Mouse (Mus musculus): ENCODE results near the gene Kcnq5. TPM values are rescaled to one million over a fixed set of nuclear protein-coding genes. Genes with fewer than 3 reads are reported as not detected.

Kcnq5 gene
- polyA plus RNA-seq, 1 experiment from 2014 or later = 5.3 TPM

DNA sequence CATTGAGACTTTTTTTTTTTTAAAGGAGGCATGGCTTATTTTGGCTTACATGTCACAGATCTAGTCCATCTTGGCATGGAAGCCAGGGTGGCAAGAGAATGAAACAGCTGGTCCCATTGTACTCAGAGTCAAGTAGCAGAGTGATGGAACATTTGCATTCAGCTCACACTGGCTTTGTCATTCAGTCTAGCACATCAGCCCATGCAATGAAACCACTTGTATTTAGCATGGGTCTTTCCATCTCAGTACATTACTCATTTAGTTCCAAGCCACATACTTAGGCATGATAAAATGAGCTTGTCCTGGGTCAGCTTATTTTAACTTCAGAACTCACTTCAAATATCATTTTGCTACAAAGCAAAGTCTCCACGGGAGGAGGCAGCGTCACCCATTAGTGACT, 156.7 kb downstream of the Kcnq5 start:
- 75% methylated on average over 2 of the region's 2 CpGs for WGBS (ENCODE audit: insufficient replicate concordance)

GRCm38 (mm10) chr1:21804477-21804866, 157.3 kb downstream of the Kcnq5 start:
- no peak overlapping the region for H3K9ac ChIP-seq (ENCODE audit: low read depth, low read length)
- H3K27ac ChIP-seq (ENCODE audit: low read depth, low read length) = no peak overlapping the region
- H3K9me3 ChIP-seq (replicated peaks; ENCODE audit: control insufficient read depth, low read length) = no peaks in the 10 kb centered on the region
- no peak overlapping the region for H3K4me2 ChIP-seq
- WGBS (ENCODE audit: insufficient replicate concordance) = 80% methylated on average over 2 of the region's 2 CpGs
- ATAC-seq (replicated peaks; ENCODE audit: insufficient number of reproducible peaks, low FRiP score, low TSS enrichment) = no peak
- peaks cover 4% of the 10 kb centered on the region; the same call in 1 of the 2 replicates for H3K4me1 ChIP-seq (ENCODE audit: control insufficient read depth, insufficient read depth, low read length)
- H3K27me3 ChIP-seq (ENCODE audit: control insufficient read depth, insufficient read depth, low read length) = no peaks in the 10 kb centered on the region
- no peaks in the 10 kb centered on the region for H3K36me3 ChIP-seq (ENCODE audit: control insufficient read depth, insufficient read depth, low read length)
- no peak overlapping the region for H3K4me3 ChIP-seq (ENCODE audit: low read depth, low read length)

More for the DNA sequence above, 156.7 kb downstream of the Kcnq5 start:
- H3K9ac ChIP-seq (ENCODE audit: low read depth, low read length) = no peak overlapping the region
- no peak overlapping the region for H3K27ac ChIP-seq (ENCODE audit: low read depth, low read length)
- H3K4me2 ChIP-seq = no peak overlapping the region
- H3K4me3 ChIP-seq (ENCODE audit: low read depth, low read length) = no peak overlapping the region
- no peak for ATAC-seq (replicated peaks; ENCODE audit: insufficient number of reproducible peaks, low FRiP score, low TSS enrichment)
- no peaks in the 10 kb centered on the region for H3K36me3 ChIP-seq (ENCODE audit: control insufficient read depth, insufficient read depth, low read length)
- H3K27me3 ChIP-seq (ENCODE audit: control insufficient read depth, insufficient read depth, low read length) = no peaks in the 10 kb centered on the region
- H3K9me3 ChIP-seq (replicated peaks; ENCODE audit: control insufficient read depth, low read length) = no peaks in the 10 kb centered on the region
- peaks cover 4% of the 10 kb centered on the region; the same call in 1 of the 2 replicates for H3K4me1 ChIP-seq (ENCODE audit: control insufficient read depth, insufficient read depth, low read length)

GRCm38 (mm10) chr1:21803751-21804476, 157.8 kb downstream of the Kcnq5 start:
- Histone ChIP-seq H3K9ac (ENCODE audit: low read depth, low read length) (no peak overlapping the region), H3K27me3 (ENCODE audit: control insufficient read depth, insufficient read depth, low read length) (no peaks in the 10 kb centered on the region), H3K4me3 (ENCODE audit: low read depth, low read length) (no peak overlapping the region), H3K4me2 (no peak overlapping the region), H3K36me3 (ENCODE audit: control insufficient read depth, insufficient read depth, low read length) (no peaks in the 10 kb centered on the region), H3K27ac (ENCODE audit: low read depth, low read length) (no peak overlapping the region), H3K9me3 (replicated peaks; ENCODE audit: control insufficient read depth, low read length) (no peaks in the 10 kb centered on the region), H3K4me1 (ENCODE audit: control insufficient read depth, insufficient read depth, low read length) (no peaks in the 10 kb centered on the region)
- no peak for ATAC-seq (replicated peaks; ENCODE audit: insufficient number of reproducible peaks, low FRiP score, low TSS enrichment)
- WGBS (ENCODE audit: insufficient replicate concordance) = 70% methylated on average over 5 of the region's 5 CpGs

DNA sequence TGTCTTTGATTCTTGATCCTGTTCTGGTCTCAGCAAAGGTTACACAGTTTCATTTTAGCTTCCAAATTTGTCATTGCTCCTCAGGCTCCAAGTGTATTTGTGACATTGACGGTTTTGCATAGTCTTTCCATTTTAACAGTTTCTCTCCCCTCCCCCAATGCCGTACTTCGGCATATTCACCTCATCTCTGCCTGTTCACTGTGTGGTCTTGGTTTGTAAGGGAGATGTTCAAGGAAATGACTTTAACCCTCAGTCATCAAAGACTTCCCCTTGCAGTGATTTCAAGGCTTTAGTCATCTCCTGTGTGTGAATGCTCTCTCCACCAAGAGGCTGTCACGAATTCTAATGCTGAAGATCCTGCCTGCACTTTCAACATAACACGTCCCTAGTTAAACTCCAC, 181.0 kb downstream of the Kcnq5 start:
- no peak overlapping the region for H3K4me3 ChIP-seq (ENCODE audit: low read depth, low read length)
- H3K9ac ChIP-seq (ENCODE audit: low read depth, low read length) = no peak overlapping the region
- no peaks in the 10 kb centered on the region for H3K36me3 ChIP-seq (ENCODE audit: control insufficient read depth, insufficient read depth, low read length)
- 65% methylated on average over 5 of the region's 5 CpGs for WGBS (ENCODE audit: insufficient replicate concordance)
- H3K27ac ChIP-seq (ENCODE audit: low read depth, low read length) = no peak overlapping the region
- no peaks in the 10 kb centered on the region for H3K27me3 ChIP-seq (ENCODE audit: control insufficient read depth, insufficient read depth, low read length)
- H3K4me1 ChIP-seq (ENCODE audit: control insufficient read depth, insufficient read depth, low read length) = no peaks in the 10 kb centered on the region
- H3K9me3 ChIP-seq (replicated peaks; ENCODE audit: control insufficient read depth, low read length) = no peaks in the 10 kb centered on the region
- ATAC-seq (replicated peaks; ENCODE audit: insufficient number of reproducible peaks, low FRiP score, low TSS enrichment) = no peak
- H3K4me2 ChIP-seq = no peak overlapping the region

DNA sequence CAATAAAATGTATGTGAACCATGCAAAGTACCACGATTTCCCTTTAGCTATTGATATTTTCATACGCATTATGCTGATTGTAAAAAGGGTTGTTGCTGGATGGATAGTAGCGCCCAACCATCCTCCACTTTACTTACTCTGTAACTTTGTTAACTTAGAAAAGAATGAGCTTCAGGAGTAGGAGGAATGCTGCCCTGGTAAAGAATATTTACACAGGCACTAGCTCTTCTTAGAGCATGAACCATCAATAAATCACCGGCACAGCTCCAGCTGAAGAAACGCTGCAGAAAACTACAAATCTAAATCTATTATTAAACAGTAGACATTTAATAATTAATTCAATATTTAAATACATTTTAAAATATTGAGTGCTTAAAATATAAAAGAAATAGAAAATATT, 184.2 kb downstream of the Kcnq5 start:
- Histone ChIP-seq H3K27ac (ENCODE audit: low read depth, low read length) (no peak overlapping the region), H3K4me3 (ENCODE audit: low read depth, low read length) (no peak overlapping the region), H3K27me3 (ENCODE audit: control insufficient read depth, insufficient read depth, low read length) (no peaks in the 10 kb centered on the region), H3K9ac (ENCODE audit: low read depth, low read length) (no peak overlapping the region), H3K9me3 (replicated peaks; ENCODE audit: control insufficient read depth, low read length) (no peaks in the 10 kb centered on the region), H3K4me2 (no peak overlapping the region), H3K36me3 (ENCODE audit: control insufficient read depth, insufficient read depth, low read length) (no peaks in the 10 kb centered on the region), H3K4me1 (ENCODE audit: control insufficient read depth, insufficient read depth, low read length) (no peaks in the 10 kb centered on the region)
- no peak for ATAC-seq (replicated peaks; ENCODE audit: insufficient number of reproducible peaks, low FRiP score, low TSS enrichment)
- WGBS (ENCODE audit: insufficient replicate concordance) = 87% methylated on average over 5 of the region's 5 CpGs

DNA sequence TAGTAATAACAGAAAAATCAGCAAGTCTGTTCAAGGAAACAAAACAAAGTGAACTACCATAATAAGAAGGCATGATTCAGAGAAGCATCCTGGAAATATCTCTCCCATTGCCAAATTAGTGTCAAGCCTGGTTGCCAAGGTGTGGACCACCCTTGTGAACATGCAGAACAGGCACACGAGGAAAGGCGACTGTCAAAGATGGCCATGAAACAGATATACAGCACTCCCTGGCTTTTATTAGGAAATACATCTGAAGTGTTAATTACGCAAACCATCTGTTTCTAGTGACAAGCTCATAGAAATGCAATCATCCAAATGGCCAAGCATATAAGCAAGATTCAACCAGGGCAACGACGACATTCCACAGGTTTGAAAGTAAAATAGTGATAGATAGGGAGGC, 187.8 kb downstream of the Kcnq5 start:
- no peaks in the 10 kb centered on the region for H3K27me3 ChIP-seq (ENCODE audit: control insufficient read depth, insufficient read depth, low read length)
- H3K36me3 ChIP-seq (ENCODE audit: control insufficient read depth, insufficient read depth, low read length) = no peaks in the 10 kb centered on the region
- no peak overlapping the region for H3K9ac ChIP-seq (ENCODE audit: low read depth, low read length)
- H3K27ac ChIP-seq (ENCODE audit: low read depth, low read length) = no peak overlapping the region
- H3K4me1 ChIP-seq (ENCODE audit: control insufficient read depth, insufficient read depth, low read length) = no peaks in the 10 kb centered on the region
- no peak for ATAC-seq (replicated peaks; ENCODE audit: insufficient number of reproducible peaks, low FRiP score, low TSS enrichment)
- no peak overlapping the region for H3K4me2 ChIP-seq
- H3K9me3 ChIP-seq (replicated peaks; ENCODE audit: control insufficient read depth, low read length) = no peaks in the 10 kb centered on the region
- WGBS (ENCODE audit: insufficient replicate concordance) = 64% methylated on average over 5 of the region's 5 CpGs
- no peak overlapping the region for H3K4me3 ChIP-seq (ENCODE audit: low read depth, low read length)

DNA sequence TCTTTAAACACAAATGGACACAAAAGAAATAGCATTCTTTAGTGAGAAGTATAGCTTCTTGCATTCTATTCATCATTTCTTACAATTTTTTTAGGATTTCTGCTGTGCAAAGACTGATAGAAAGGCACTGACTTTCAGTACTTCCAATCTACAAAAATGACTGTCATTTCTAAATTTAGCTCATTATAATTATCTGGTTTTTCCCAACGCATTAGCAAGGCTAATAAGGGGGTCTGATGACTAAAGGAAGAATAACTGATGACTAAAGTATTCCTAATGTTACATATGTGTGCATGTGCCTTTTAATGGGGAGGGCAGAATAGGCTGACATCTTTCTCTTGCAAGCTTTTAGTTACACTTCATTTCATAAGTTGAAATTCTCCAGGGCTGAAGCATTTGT, 191.2 kb downstream of the Kcnq5 start:
- no peaks in the 10 kb centered on the region for H3K36me3 ChIP-seq (ENCODE audit: control insufficient read depth, insufficient read depth, low read length)
- no peak overlapping the region for H3K27ac ChIP-seq (ENCODE audit: low read depth, low read length)
- no peaks in the 10 kb centered on the region for H3K27me3 ChIP-seq (ENCODE audit: control insufficient read depth, insufficient read depth, low read length)
- no peak overlapping the region for H3K4me3 ChIP-seq (ENCODE audit: low read depth, low read length)
- 75% methylated on average over 1 of the region's 1 CpGs for WGBS (ENCODE audit: insufficient replicate concordance)
- no peak overlapping the region for H3K9ac ChIP-seq (ENCODE audit: low read depth, low read length)
- no peak for ATAC-seq (replicated peaks; ENCODE audit: insufficient number of reproducible peaks, low FRiP score, low TSS enrichment)
- H3K9me3 ChIP-seq (replicated peaks; ENCODE audit: control insufficient read depth, low read length) = no peaks in the 10 kb centered on the region
- H3K4me2 ChIP-seq = no peak overlapping the region
- H3K4me1 ChIP-seq (ENCODE audit: control insufficient read depth, insufficient read depth, low read length) = no peaks in the 10 kb centered on the region

DNA sequence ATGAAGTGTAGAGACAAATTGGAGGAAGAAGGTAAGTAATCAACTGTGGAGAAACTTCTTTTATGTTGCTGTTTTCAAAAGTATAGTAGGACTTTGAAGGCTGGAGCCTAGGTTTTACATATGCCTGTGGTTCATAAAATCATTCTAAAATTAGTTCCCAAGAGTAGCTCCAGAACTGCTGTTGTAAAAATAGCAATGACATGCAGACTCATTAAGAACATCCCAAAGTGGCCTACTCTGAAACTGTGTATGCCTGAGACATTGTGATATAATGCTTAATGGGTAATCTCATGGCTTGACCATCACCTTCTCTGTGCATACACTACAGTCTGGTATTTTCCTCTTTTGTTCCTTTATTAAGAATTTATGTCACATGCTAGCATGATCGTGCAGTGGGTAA, 212.4 kb downstream of the Kcnq5 start:
- Histone ChIP-seq H3K36me3 (ENCODE audit: control insufficient read depth, insufficient read depth, low read length) (no peaks in the 10 kb centered on the region), H3K4me3 (ENCODE audit: low read depth, low read length) (no peak overlapping the region), H3K4me1 (ENCODE audit: control insufficient read depth, insufficient read depth, low read length) (no peaks in the 10 kb centered on the region), H3K27me3 (ENCODE audit: control insufficient read depth, insufficient read depth, low read length) (no peaks in the 10 kb centered on the region), H3K27ac (ENCODE audit: low read depth, low read length) (no peak overlapping the region), H3K4me2 (no peak overlapping the region), H3K9ac (ENCODE audit: low read depth, low read length) (no peak overlapping the region), H3K9me3 (replicated peaks; ENCODE audit: control insufficient read depth, low read length) (no peaks in the 10 kb centered on the region)
- no peak for ATAC-seq (replicated peaks; ENCODE audit: insufficient number of reproducible peaks, low FRiP score, low TSS enrichment)
- WGBS (ENCODE audit: insufficient replicate concordance) = 84% methylated on average over 1 of the region's 1 CpGs

DNA sequence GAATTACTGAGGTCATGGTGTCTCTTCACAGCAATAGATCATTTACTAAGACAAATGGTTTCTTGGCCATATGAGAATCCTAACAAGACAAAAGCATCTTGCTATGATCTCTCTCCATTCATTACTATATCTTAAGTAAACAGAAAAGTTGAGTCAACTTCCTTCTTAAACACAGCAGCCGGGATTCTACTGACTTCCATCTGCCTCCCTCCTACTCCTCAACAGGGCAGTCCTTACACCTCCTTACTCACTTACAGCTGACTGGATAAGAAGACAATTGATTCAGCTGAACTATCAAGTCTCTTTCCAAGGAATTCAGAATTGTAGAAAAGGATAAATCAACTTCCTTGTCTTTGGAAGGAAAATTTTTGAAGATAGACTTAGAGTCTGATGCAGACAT, 232.6 kb downstream of the Kcnq5 start:
- no peaks in the 10 kb centered on the region for H3K36me3 ChIP-seq (ENCODE audit: control insufficient read depth, insufficient read depth, low read length)
- no peak for ATAC-seq (replicated peaks; ENCODE audit: insufficient number of reproducible peaks, low FRiP score, low TSS enrichment)

More for the DNA sequence above, 232.6 kb downstream of the Kcnq5 start:
- H3K9ac ChIP-seq (ENCODE audit: low read depth, low read length) = no peak overlapping the region
- no peak overlapping the region for H3K27ac ChIP-seq (ENCODE audit: low read depth, low read length)
- 58% methylated on average over 1 of the region's 1 CpGs for WGBS (ENCODE audit: insufficient replicate concordance)
- H3K9me3 ChIP-seq (replicated peaks; ENCODE audit: control insufficient read depth, low read length) = no peaks in the 10 kb centered on the region
- no peaks in the 10 kb centered on the region for H3K4me1 ChIP-seq (ENCODE audit: control insufficient read depth, insufficient read depth, low read length)
- no peak overlapping the region for H3K4me3 ChIP-seq (ENCODE audit: low read depth, low read length)
- H3K4me2 ChIP-seq = no peak overlapping the region
- no peaks in the 10 kb centered on the region for H3K27me3 ChIP-seq (ENCODE audit: control insufficient read depth, insufficient read depth, low read length)
